Mouse (Mus musculus) frontal cortex, postnatal 10 days (tissue): Measurements from ENCODE around the gene Rrp1.
A peak's percentile ranks its signal among the peaks of the same experiment; 100 is the strongest.

Experiments
- DNase-seq, 2 experiments: peaks; one replicate each; pipeline ENCODE4 v3.0.0; 2022; ENCODE audit warnings: low spot score in 2 of 2, mixed read lengths in 1 of 2

The Rrp1 gene

GRCm38 (mm10) chr10:78412319-78413151 is at the start of gene Rrp1:
Gene Rrp1 (minus strand): TSS chr10:78413043.
- peak; percentile 93 to 96 for DNase-seq

GRCm38 (mm10) chr10:78461767-78462166 is 48.9 kb upstream of the Rrp1 start:
- no peak for DNase-seq

GRCm38 (mm10) chr10:78460463-78460862 is 47.6 kb upstream of the Rrp1 start:
- DNase-seq = no peak

- no peak for DNase-seq
These were observed 45.7 kb upstream of the Rrp1 start for GRCm38 (mm10) chr10:78458348-78459111.

- DNase-seq = peak in 1 of 2 experiments; percentile 49
These were observed 44.9 kb upstream of the Rrp1 start for GRCm38 (mm10) chr10:78457495-78458347.

- DNase-seq = no peak
These were observed 43.9 kb upstream of the Rrp1 start for GRCm38 (mm10) chr10:78456696-78457095.

- no peak for DNase-seq
These were observed 39.8 kb upstream of the Rrp1 start for GRCm38 (mm10) chr10:78452641-78453040.

GRCm38 (mm10) chr10:78450761-78451160 is 37.9 kb upstream of the Rrp1 start:
- DNase-seq = no peak

- no peak for DNase-seq
These were observed 34.6 kb upstream of the Rrp1 start for GRCm38 (mm10) chr10:78447396-78447795.

- no peak for DNase-seq
These were observed 33.4 kb upstream of the Rrp1 start for GRCm38 (mm10) chr10:78446195-78446594.

GRCm38 (mm10) chr10:78442292-78442691 is 29.4 kb upstream of the Rrp1 start:
- no peak for DNase-seq

GRCm38 (mm10) chr10:78441606-78442005 is 28.8 kb upstream of the Rrp1 start:
- DNase-seq = no peak

GRCm38 (mm10) chr10:78440812-78441211 is 28.0 kb upstream of the Rrp1 start:
- DNase-seq = no peak

- no peak for DNase-seq
These were observed 27.1 kb upstream of the Rrp1 start for GRCm38 (mm10) chr10:78439990-78440389.

GRCm38 (mm10) chr10:78439550-78439949 is 26.7 kb upstream of the Rrp1 start:
- DNase-seq = no peak

- peak; percentile 66 to 73 for DNase-seq
These were observed 25.3 kb upstream of the Rrp1 start for GRCm38 (mm10) chr10:78438094-78438493.

- no peak for DNase-seq
These were observed 20.0 kb upstream of the Rrp1 start for GRCm38 (mm10) chr10:78432853-78433252.

- DNase-seq = no peak
These were observed 16.9 kb upstream of the Rrp1 start for GRCm38 (mm10) chr10:78429776-78430175.

- DNase-seq = no peak
These were observed 16.3 kb upstream of the Rrp1 start for GRCm38 (mm10) chr10:78429180-78429579.

GRCm38 (mm10) chr10:78428070-78428469 is 15.2 kb upstream of the Rrp1 start:
- DNase-seq = no peak

GRCm38 (mm10) chr10:78426117-78426735 is 13.4 kb upstream of the Rrp1 start:
- no peak for DNase-seq
